Mouse (Mus musculus) myocyte (in vitro differentiated cells): ENCODE results near the gene Smarca4.
"Not testable (repeated sequence)": the region's sequence is repeated elsewhere in the genome, so short reads cannot be mapped to it uniquely, and the experiment has no call there.

Experiments used
- CEBPB ChIP-seq: IDR thresholded peaks from 2 replicates; pipeline ENCODE4 v1.6.1; 2011; ENCODE audit warnings: mild to moderate bottlenecking, moderate library complexity; ENCODE audit not compliant: poor library complexity, insufficient read depth, severe bottlenecking
- E2F4 ChIP-seq: IDR thresholded peaks from one replicate; pipeline ENCODE4 v1.6.1; 2011; ENCODE audit warnings: mild to moderate bottlenecking, control low read depth, moderate library complexity; ENCODE audit not compliant: insufficient read depth
- MAX ChIP-seq: IDR thresholded peaks from one replicate; pipeline ENCODE4 v1.6.1; 2011; ENCODE audit warnings: low read depth, mild to moderate bottlenecking, control low read depth
- MYOD1 ChIP-seq, 3 experiments: IDR thresholded peaks; one replicate each; pipeline ENCODE4 v1.6.1; 2011; ENCODE audit warnings: control low read depth in 2 of 3, low read depth in 2 of 3, mild to moderate bottlenecking in 2 of 3, moderate library complexity in 1 of 3; ENCODE audit not compliant: insufficient read length in 2 of 3, control insufficient read depth in 1 of 3
- MYOG ChIP-seq, 3 experiments: IDR thresholded peaks; one replicate each; pipeline ENCODE4 v1.6.1; 2011; ENCODE audit warnings: control low read depth in 2 of 3, low read depth in 2 of 3, mild to moderate bottlenecking in 2 of 3; ENCODE audit not compliant: insufficient read length in 2 of 3, control insufficient read depth in 1 of 3, insufficient read depth in 1 of 3
- POLR2A ChIP-seq: IDR thresholded peaks from one replicate; pipeline ENCODE4 v1.6.1; 2011; ENCODE audit warnings: low read depth, mild to moderate bottlenecking, control low read depth, moderate library complexity; ENCODE audit not compliant: insufficient read length
- POLR2AphosphoS2 ChIP-seq: IDR thresholded peaks from one replicate; pipeline ENCODE4 v1.6.1; 2011; ENCODE audit warnings: low read depth, control low read depth; ENCODE audit not compliant: insufficient read length
- SRF ChIP-seq: IDR thresholded peaks from one replicate; pipeline ENCODE4 v1.6.1; 2011; ENCODE audit warnings: low read depth; ENCODE audit not compliant: control insufficient read depth, insufficient read length
- TCF12 ChIP-seq: IDR thresholded peaks from one replicate; pipeline ENCODE4 v1.6.1; 2011; ENCODE audit warnings: mild to moderate bottlenecking, control low read depth; ENCODE audit not compliant: poor library complexity, insufficient read depth, severe bottlenecking
- TCF3 ChIP-seq: IDR thresholded peaks from one replicate; pipeline ENCODE4 v1.6.1; 2011; ENCODE audit warnings: low read depth, control low read depth; ENCODE audit not compliant: insufficient read length
- USF1 ChIP-seq: IDR thresholded peaks from one replicate; pipeline ENCODE4 v1.6.1; 2011; ENCODE audit warnings: low read depth, mild to moderate bottlenecking, control low read depth, moderate library complexity

GRCm38 (mm10) chr9:21699280-21699679 lies 83.3 kb downstream of the Smarca4 start:
- TF ChIP-seq CEBPB; POLR2A; POLR2AphosphoS2; USF1; TCF12; MAX; E2F4; MYOD1 (IDR thresholded peaks at IDR 0.05; ENCODE audit: control insufficient read depth in 1 of 3, insufficient read length in 2 of 3, low read depth in 2 of 3); SRF; TCF3; MYOG (IDR thresholded peaks at IDR 0.05; ENCODE audit: control insufficient read depth in 1 of 3, insufficient read depth in 1 of 3, insufficient read length in 2 of 3, low read depth in 2 of 3): not testable (repeated sequence)
